7 mouse cellular contexts compared by ENCODE assay signal in the genomic region with DNA sequence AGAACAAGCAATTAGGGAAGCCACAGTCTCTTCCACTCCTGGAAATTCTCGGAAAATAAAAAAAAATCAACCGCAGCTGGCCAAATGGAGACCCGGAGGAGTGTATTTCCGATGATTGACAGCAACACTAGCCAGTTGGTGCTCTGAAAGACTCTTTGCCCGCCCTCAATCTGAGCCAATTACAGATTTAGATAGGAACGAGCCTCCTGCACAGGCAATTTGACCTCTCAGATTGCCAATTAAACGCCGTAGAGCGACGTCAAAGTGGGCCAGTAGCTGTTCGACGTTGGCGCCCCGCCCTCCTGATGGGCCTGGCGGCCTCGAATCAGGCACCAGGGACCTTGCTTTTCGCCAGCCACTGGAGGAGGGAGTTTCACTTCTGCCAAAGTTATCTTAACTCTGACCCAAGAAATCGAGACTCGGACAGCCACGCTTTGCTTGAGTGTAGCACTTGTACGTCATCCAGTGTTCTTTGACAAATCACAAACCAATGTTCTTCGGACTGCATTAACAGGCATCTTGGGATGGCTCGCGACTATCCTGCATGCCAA. TPM values are rescaled to one million over a fixed set of nuclear protein-coding genes. Genes with fewer than 3 reads are reported as not detected.
A peak's percentile ranks its signal among the peaks of the same experiment; 100 is the strongest.
DNase-seq lines count a peak whose midpoint lies in the region; ATAC-seq lines count a peak whose summit lies in the region.

A gene (minus strand): TSS at position 83 of the 551 bp plus-strand sequence.

- intact Hi-C loops in gastrocnemius, postnatal 36 days (cut with DNase I): no loop called here
- intact Hi-C loops in left cerebral cortex, postnatal 25 days (cut with DNase I): loop anchor here (2.0 kb wide), 1 partner anchor 167 kb away; a partner anchor contains a TSS

- peak within 1 kb of the TSS; percentile 83 for H3K27ac ChIP-seq in intestine, embryonic 15.5 days
- peak within 1 kb of the TSS; percentile 81 for H3K27ac ChIP-seq in midbrain, embryonic 10.5 days (replicated peaks)

- peak; percentile 100 for DNase-seq in adrenal gland, adult 2 months
- peak; percentile 96 for DNase-seq in embryo, embryonic 11.5 days (ENCODE audit: low read depth, low spot score)
- DNase-seq in gastrocnemius, postnatal 36 days: peak; percentile 98 to 99
- DNase-seq in left cerebral cortex, postnatal 25 days (ENCODE audit: low spot score in 2 of 2): peak; percentile 99 to 100
- DNase-seq in midbrain, embryonic 10.5 days (ENCODE audit: low spot score): peak; percentile 97
- peak; percentile 93 for DNase-seq in right cerebral cortex, postnatal 4 days

- no peaks in the 10 kb centered on the region for H3K9me3 ChIP-seq in intestine, embryonic 15.5 days
- no peaks in the 10 kb centered on the region for H3K9me3 ChIP-seq in midbrain, embryonic 10.5 days (replicated peaks)

- H3K9ac ChIP-seq in intestine, embryonic 15.5 days: peak within 1 kb of the TSS; percentile 66

- no peaks in the 10 kb centered on the region for H3K36me3 ChIP-seq in intestine, embryonic 15.5 days
- H3K36me3 ChIP-seq in midbrain, embryonic 10.5 days: no peaks in the 10 kb centered on the region

- H3K4me2 ChIP-seq in intestine, embryonic 15.5 days (replicated peaks): peak within 1 kb of the TSS; percentile 83

- peak within 1 kb of the TSS; percentile 68 for H3K4me3 ChIP-seq in intestine, embryonic 15.5 days (replicated peaks)
- H3K4me3 ChIP-seq in midbrain, embryonic 10.5 days: peak within 1 kb of the TSS; percentile 79

- under 1% methylated on average over 24 of the region's 24 CpGs for WGBS in intestine, embryonic 15.5 days
- under 1% methylated on average over 24 of the region's 24 CpGs for WGBS in midbrain, embryonic 10.5 days

- ATAC-seq in intestine, embryonic 15.5 days: peak; percentile 99

- no peaks in the 10 kb centered on the region for H3K27me3 ChIP-seq in intestine, embryonic 15.5 days (replicated peaks)
- 0 out of 2 replicates have a peak, but pooled peaks cover 6% of the 10 kb centered on the region for H3K27me3 ChIP-seq in midbrain, embryonic 10.5 days (ENCODE audit: low read depth, poor library complexity, severe bottlenecking)

- H3K4me1 ChIP-seq in intestine, embryonic 15.5 days (replicated peaks): peaks cover 6% of the 10 kb centered on the region; the same call in 1 of the 2 replicates
- peaks cover 15% of the 10 kb centered on the region for H3K4me1 ChIP-seq in midbrain, embryonic 10.5 days

RNA-seq across cellular contexts. Expression of the gene that starts here (rescaled TPM):
- total RNA-seq in adrenal gland, adult 2 months (2021): 10 to 100 TPM; 28.1 to 58.6 TPM
- polyA plus RNA-seq in adrenal gland, adult 2 months (2012; rRNA removed): 1.3 TPM in 2 replicates
- 10 to 100 TPM; 12.3 to 14.7 TPM for total RNA-seq in gastrocnemius, postnatal 36 days (2021)
- 4.1 and 4.4 TPM in 2 replicates for polyA plus RNA-seq in intestine, embryonic 15.5 days (2015; fragmentation: Nextera tagmentation; extraction: Ambion mirVana)
- total RNA-seq in left cerebral cortex, postnatal 25 days (2021): 10 to 100 TPM; 66.5 to 72.4 TPM
- 3.5 and 5.3 TPM in 2 replicates for polyA plus RNA-seq in midbrain, embryonic 10.5 days (2016; fragmentation: Nextera tagmentation; extraction: Ambion mirVana)

Comparison
In these comparisons a context has a peak if more than half of its experiments do, and no peak if none do; other contexts are left out.
1. Peak in every context shown above with its lines: DNase-seq, ATAC-seq, H3K4me3 ChIP-seq and H3K27ac ChIP-seq.